Mouse (Mus musculus): ENCODE data around the gene Tdp1. TPM values are rescaled to one million over a fixed set of nuclear protein-coding genes. Genes with fewer than 3 reads are reported as not detected.

Tdp1 gene
- polyA plus RNA-seq, 1 experiment from 2014 or later: 30.5 TPM

GRCm38 (mm10) chr12:99959291-99959690 lies 75.0 kb downstream of the Tdp1 start:
- no peak for ATAC-seq (replicated peaks; ENCODE audit: extremely low read depth, insufficient read depth, low FRiP score)
- Histone ChIP-seq H3K9ac (ENCODE audit: low read length) (no peak overlapping the region), H3K36me3 (ENCODE audit: control insufficient read depth, insufficient read depth) (peaks cover 3% of the 10 kb centered on the region; the same call in 1 of the 2 replicates), H3K27me3 (ENCODE audit: control insufficient read depth, insufficient read depth, low read length) (peaks cover 15% of the 10 kb centered on the region), H3K9me3 (replicated peaks; ENCODE audit: control insufficient read depth, low read length) (no peaks in the 10 kb centered on the region), H3K4me2 (ENCODE audit: low read depth, low read length) (no peak overlapping the region), H3K4me1 (ENCODE audit: control insufficient read depth, insufficient read depth, low read length) (peaks cover 1% of the 10 kb centered on the region; the same call in 1 of the 2 replicates), H3K4me3 (ENCODE audit: low read length) (no peak overlapping the region), H3K27ac (ENCODE audit: low read length) (no peak overlapping the region)

DNA sequence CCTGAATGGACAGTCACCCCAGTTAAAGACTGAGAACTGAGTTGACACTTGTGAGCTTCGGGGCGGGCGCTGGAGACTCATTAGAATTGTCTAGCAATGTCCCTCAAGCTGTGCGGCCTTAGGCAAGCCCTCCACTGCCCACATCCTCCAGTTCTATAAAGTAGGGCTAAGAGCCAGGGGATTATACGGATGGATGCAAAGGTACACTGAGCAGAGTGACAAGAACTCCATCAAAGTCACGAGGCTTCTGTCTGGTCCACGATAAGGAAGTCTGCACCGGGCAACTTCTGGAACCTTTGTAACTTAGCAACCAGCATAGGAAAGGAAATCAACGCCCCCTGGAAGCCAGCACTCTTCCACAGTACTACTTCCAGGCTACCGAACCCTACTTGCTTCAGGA lies 75.6 kb downstream of the Tdp1 start:
- Histone ChIP-seq H3K4me3 (ENCODE audit: low read length) (no peak overlapping the region), H3K36me3 (ENCODE audit: control insufficient read depth, insufficient read depth) (peaks cover 3% of the 10 kb centered on the region; the same call in 1 of the 2 replicates), H3K9me3 (replicated peaks; ENCODE audit: control insufficient read depth, low read length) (no peaks in the 10 kb centered on the region), H3K4me1 (ENCODE audit: control insufficient read depth, insufficient read depth, low read length) (peaks cover 8% of the 10 kb centered on the region), H3K27ac (ENCODE audit: low read length) (no peak overlapping the region), H3K9ac (ENCODE audit: low read length) (no peak overlapping the region), H3K27me3 (ENCODE audit: control insufficient read depth, insufficient read depth, low read length) (peaks cover 22% of the 10 kb centered on the region), H3K4me2 (ENCODE audit: low read depth, low read length) (no peak overlapping the region)
- 26% methylated on average over 10 of the region's 10 CpGs for WGBS
- no peak for ATAC-seq (replicated peaks; ENCODE audit: extremely low read depth, insufficient read depth, low FRiP score)

- Histone ChIP-seq H3K27ac (ENCODE audit: low read length) (no peak overlapping the region), H3K9ac (ENCODE audit: low read length) (no peak overlapping the region), H3K4me2 (ENCODE audit: low read depth, low read length) (no peak overlapping the region), H3K27me3 (ENCODE audit: control insufficient read depth, insufficient read depth, low read length) (peaks cover 22% of the 10 kb centered on the region), H3K9me3 (replicated peaks; ENCODE audit: control insufficient read depth, low read length) (no peaks in the 10 kb centered on the region), H3K4me1 (ENCODE audit: control insufficient read depth, insufficient read depth, low read length) (peaks cover 12% of the 10 kb centered on the region), H3K36me3 (ENCODE audit: control insufficient read depth, insufficient read depth) (peaks cover 1% of the 10 kb centered on the region; the same call in 1 of the 2 replicates), H3K4me3 (ENCODE audit: low read length) (no peak overlapping the region)
- no peak for ATAC-seq (replicated peaks; ENCODE audit: extremely low read depth, insufficient read depth, low FRiP score)
- 68% methylated on average over 7 of the region's 7 CpGs for WGBS
Observed at GRCm38 (mm10) chr12:99960675-99961074, 76.4 kb downstream of the Tdp1 start.

GRCm38 (mm10) chr12:99964301-99965202 lies 80.2 kb downstream of the Tdp1 start, which contains the start of gene Kcnk13:
Gene Kcnk13, plus strand, starts transcription at chr12:99964499.
- H3K4me2 ChIP-seq (ENCODE audit: low read depth, low read length): peak within 1 kb of the TSS; percentile 95
- H3K27me3 ChIP-seq (ENCODE audit: control insufficient read depth, insufficient read depth, low read length): peaks cover 60% of the 10 kb centered on the region
- peaks cover 21% of the 10 kb centered on the region for H3K4me1 ChIP-seq (ENCODE audit: control insufficient read depth, insufficient read depth, low read length)
- H3K9ac ChIP-seq (ENCODE audit: low read length): peak within 1 kb of the TSS; percentile 39
- H3K9me3 ChIP-seq (replicated peaks; ENCODE audit: control insufficient read depth, low read length): no peaks in the 10 kb centered on the region
- peak within 1 kb of the TSS; percentile 61 for H3K4me3 ChIP-seq (ENCODE audit: low read length)
- no peaks in the 10 kb centered on the region for H3K36me3 ChIP-seq (ENCODE audit: control insufficient read depth, insufficient read depth)
- peak; percentile 50; the same call in 1 of the 2 replicates for ATAC-seq (replicated peaks; ENCODE audit: extremely low read depth, insufficient read depth, low FRiP score)
- H3K27ac ChIP-seq (ENCODE audit: low read length): no peak within 1 kb of the TSS
- WGBS: 2% methylated on average over 39 of the region's 39 CpGs

DNA sequence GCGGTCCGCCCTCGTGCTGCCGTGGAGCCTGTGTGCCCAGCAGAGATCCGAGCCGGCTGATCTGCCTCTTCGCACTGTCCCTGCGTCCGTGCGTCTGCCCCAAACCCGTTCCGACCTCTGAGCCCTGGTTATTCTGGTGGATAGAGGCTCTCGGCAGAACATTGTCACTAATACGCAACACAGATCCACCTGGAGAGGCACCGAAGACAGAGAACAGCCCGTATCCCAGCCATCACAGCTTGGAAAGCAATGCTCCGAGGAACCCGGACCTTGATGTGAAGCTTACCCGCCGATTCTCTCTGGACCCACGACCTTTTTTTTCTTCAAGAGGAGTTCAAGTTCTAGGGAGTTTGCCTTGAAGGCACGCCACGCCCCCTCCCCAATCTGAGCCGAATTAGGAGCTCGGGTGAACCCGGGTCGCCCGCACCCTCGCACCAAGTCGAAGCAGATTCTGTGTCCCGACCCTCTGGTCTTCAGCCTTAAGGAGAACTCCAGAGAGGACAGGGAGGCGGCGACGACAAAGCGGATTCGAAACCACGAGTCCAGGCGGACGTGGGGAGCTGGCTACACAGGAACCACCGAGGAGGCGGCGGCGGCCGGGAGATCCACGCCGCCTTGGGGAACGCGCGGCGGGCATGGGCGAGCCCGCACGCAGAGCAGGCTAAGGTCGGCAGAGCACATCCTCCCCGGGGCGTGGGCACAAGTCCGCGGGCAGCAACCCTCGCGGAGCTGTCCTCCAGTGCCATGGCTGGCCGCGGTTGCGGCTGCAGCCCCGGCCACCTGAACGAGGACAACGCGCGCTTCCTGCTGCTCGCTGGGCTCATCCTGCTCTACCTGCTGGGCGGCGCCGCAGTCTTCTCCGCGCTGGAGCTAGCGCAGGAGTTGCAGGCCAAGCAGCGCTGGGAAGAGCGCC lies 81.1 kb downstream of the Tdp1 start:
- Histone ChIP-seq H3K27me3 (ENCODE audit: control insufficient read depth, insufficient read depth, low read length) (peaks cover 63% of the 10 kb centered on the region), H3K9ac (ENCODE audit: low read length) (peak overlapping the region; percentile 39), H3K36me3 (ENCODE audit: control insufficient read depth, insufficient read depth) (no peaks in the 10 kb centered on the region), H3K9me3 (replicated peaks; ENCODE audit: control insufficient read depth, low read length) (no peaks in the 10 kb centered on the region), H3K4me3 (ENCODE audit: low read length) (peak overlapping the region; percentile 61), H3K27ac (ENCODE audit: low read length) (no peak overlapping the region), H3K4me2 (ENCODE audit: low read depth, low read length) (peak overlapping the region; percentile 95), H3K4me1 (ENCODE audit: control insufficient read depth, insufficient read depth, low read length) (peaks cover 21% of the 10 kb centered on the region)
- ATAC-seq (replicated peaks; ENCODE audit: extremely low read depth, insufficient read depth, low FRiP score): no peak; the same call in 1 of the 2 replicates
- under 1% methylated on average over 77 of the region's 77 CpGs for WGBS

DNA sequence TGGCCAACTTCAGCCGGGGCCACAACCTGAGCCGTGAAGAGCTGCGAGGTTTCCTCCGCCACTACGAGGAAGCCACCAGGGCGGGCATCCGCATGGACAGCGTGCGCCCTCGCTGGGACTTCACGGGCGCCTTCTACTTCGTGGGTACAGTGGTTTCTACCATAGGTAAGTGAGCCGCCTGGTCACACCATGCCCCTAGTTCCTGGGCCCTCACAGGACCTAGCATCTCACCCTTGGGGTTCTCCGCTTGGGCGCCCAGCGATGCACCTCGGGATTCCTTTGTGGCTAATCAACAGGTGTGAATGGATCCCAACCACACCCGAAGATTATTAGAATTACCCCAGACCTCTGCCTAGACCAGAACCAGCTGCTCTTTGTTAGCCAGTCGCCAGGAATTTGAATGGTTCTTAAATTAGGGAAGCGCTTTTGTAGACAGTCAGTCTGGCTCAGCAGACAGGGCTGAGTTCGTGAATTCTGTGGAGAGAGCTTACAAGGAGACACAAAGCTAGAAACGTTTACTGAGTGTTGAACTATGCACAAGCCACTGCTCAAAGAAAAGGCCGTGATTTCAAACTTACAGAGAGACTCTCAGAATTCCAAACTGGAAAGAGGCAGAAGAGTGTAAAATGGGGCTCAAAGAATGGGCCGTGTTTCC lies 81.9 kb downstream of the Tdp1 start:
- H3K27me3 ChIP-seq (ENCODE audit: control insufficient read depth, insufficient read depth, low read length): peaks cover 63% of the 10 kb centered on the region
- no peak overlapping the region for H3K27ac ChIP-seq (ENCODE audit: low read length)
- peaks cover 21% of the 10 kb centered on the region for H3K4me1 ChIP-seq (ENCODE audit: control insufficient read depth, insufficient read depth, low read length)
- 8% methylated on average over 25 of the region's 25 CpGs for WGBS
- H3K36me3 ChIP-seq (ENCODE audit: control insufficient read depth, insufficient read depth): no peaks in the 10 kb centered on the region
- no peaks in the 10 kb centered on the region for H3K9me3 ChIP-seq (replicated peaks; ENCODE audit: control insufficient read depth, low read length)
- peak overlapping the region; percentile 61 for H3K4me3 ChIP-seq (ENCODE audit: low read length)
- H3K4me2 ChIP-seq (ENCODE audit: low read depth, low read length): peak overlapping the region; percentile 95
- peak overlapping the region; percentile 39 for H3K9ac ChIP-seq (ENCODE audit: low read length)
- no peak for ATAC-seq (replicated peaks; ENCODE audit: extremely low read depth, insufficient read depth, low FRiP score)

- Histone ChIP-seq H3K9ac (ENCODE audit: low read length) (no peak overlapping the region), H3K4me2 (ENCODE audit: low read depth, low read length) (no peak overlapping the region), H3K4me1 (ENCODE audit: control insufficient read depth, insufficient read depth, low read length) (peaks cover 21% of the 10 kb centered on the region), H3K36me3 (ENCODE audit: control insufficient read depth, insufficient read depth) (no peaks in the 10 kb centered on the region), H3K4me3 (ENCODE audit: low read length) (no peak overlapping the region), H3K9me3 (replicated peaks; ENCODE audit: control insufficient read depth, low read length) (no peaks in the 10 kb centered on the region), H3K27me3 (ENCODE audit: control insufficient read depth, insufficient read depth, low read length) (peaks cover 61% of the 10 kb centered on the region), H3K27ac (ENCODE audit: low read length) (no peak overlapping the region)
- 13% methylated on average over 12 of the region's 12 CpGs for WGBS
- no peak for ATAC-seq (replicated peaks; ENCODE audit: extremely low read depth, insufficient read depth, low FRiP score)
Observed at GRCm38 (mm10) chr12:99966881-99967363, 82.6 kb downstream of the Tdp1 start.

GRCm38 (mm10) chr12:99969906-99970305 lies 85.6 kb downstream of the Tdp1 start:
- H3K4me1 ChIP-seq (ENCODE audit: control insufficient read depth, insufficient read depth, low read length): peaks cover 14% of the 10 kb centered on the region
- H3K9ac ChIP-seq (ENCODE audit: low read length): no peak overlapping the region
- H3K4me2 ChIP-seq (ENCODE audit: low read depth, low read length): no peak overlapping the region
- no peak overlapping the region for H3K27ac ChIP-seq (ENCODE audit: low read length)
- peaks cover 42% of the 10 kb centered on the region for H3K27me3 ChIP-seq (ENCODE audit: control insufficient read depth, insufficient read depth, low read length)
- H3K9me3 ChIP-seq (replicated peaks; ENCODE audit: control insufficient read depth, low read length): 0 out of 2 replicates have a peak, but pooled peaks cover 4% of the 10 kb centered on the region
- no peaks in the 10 kb centered on the region for H3K36me3 ChIP-seq (ENCODE audit: control insufficient read depth, insufficient read depth)
- ATAC-seq (replicated peaks; ENCODE audit: extremely low read depth, insufficient read depth, low FRiP score): no peak
- 66% methylated on average over 4 of the region's 4 CpGs for WGBS
- H3K4me3 ChIP-seq (ENCODE audit: low read length): no peak overlapping the region
